Mouse (Mus musculus): Measurements from ENCODE around the gene B3gnt2.

Gene B3gnt2

GRCm38 (mm10) chr11:22815143-22815542 is 45.6 kb downstream of the B3gnt2 start:
- no peak for DNase-seq (ENCODE audit: low spot score in 2 of 2)

GRCm38 (mm10) chr11:22813921-22814704 is 46.6 kb downstream of the B3gnt2 start:
- no peak for DNase-seq (ENCODE audit: low spot score in 2 of 2)

- no peak for DNase-seq (ENCODE audit: low spot score in 2 of 2)
Measured at GRCm38 (mm10) chr11:22813427-22813826, 47.3 kb downstream of the B3gnt2 start.

- DNase-seq (ENCODE audit: low spot score in 2 of 2): no peak
Measured at GRCm38 (mm10) chr11:22811413-22811812, 49.3 kb downstream of the B3gnt2 start.

GRCm38 (mm10) chr11:22809465-22810096 is 51.2 kb downstream of the B3gnt2 start:
- DNase-seq (ENCODE audit: low spot score in 2 of 2): no peak

GRCm38 (mm10) chr11:22808040-22808439 is 52.7 kb downstream of the B3gnt2 start:
- DNase-seq (ENCODE audit: low spot score in 2 of 2): no peak

- DNase-seq (ENCODE audit: low spot score in 2 of 2): no peak
Measured at GRCm38 (mm10) chr11:22805171-22805570, 55.6 kb downstream of the B3gnt2 start.

GRCm38 (mm10) chr11:22799987-22800424 is 60.8 kb downstream of the B3gnt2 start:
- no peak for DNase-seq (ENCODE audit: low spot score in 2 of 2)

- DNase-seq (ENCODE audit: low spot score in 2 of 2): no peak
Measured at GRCm38 (mm10) chr11:22798916-22799315, 61.8 kb downstream of the B3gnt2 start.

GRCm38 (mm10) chr11:22794734-22795133 is 66.0 kb downstream of the B3gnt2 start:
- DNase-seq (ENCODE audit: low spot score in 2 of 2): no peak

- DNase-seq (ENCODE audit: low spot score in 2 of 2): no peak
Measured at GRCm38 (mm10) chr11:22793881-22794203, 66.9 kb downstream of the B3gnt2 start.

GRCm38 (mm10) chr11:22793176-22793880 is 67.4 kb downstream of the B3gnt2 start:
- no peak for DNase-seq (ENCODE audit: low spot score in 2 of 2)

- DNase-seq (ENCODE audit: low spot score in 2 of 2): no peak
Measured at GRCm38 (mm10) chr11:22792149-22792548, 68.6 kb downstream of the B3gnt2 start.

- DNase-seq (ENCODE audit: low spot score in 2 of 2): no peak
Measured at GRCm38 (mm10) chr11:22791726-22792125, 69.0 kb downstream of the B3gnt2 start.

GRCm38 (mm10) chr11:22787833-22788232 is 72.9 kb downstream of the B3gnt2 start:
- no peak for DNase-seq (ENCODE audit: low spot score in 2 of 2)

- DNase-seq (ENCODE audit: low spot score in 2 of 2): no peak
Measured at GRCm38 (mm10) chr11:22784477-22784876, 76.3 kb downstream of the B3gnt2 start.

GRCm38 (mm10) chr11:22782705-22783124 is 78.0 kb downstream of the B3gnt2 start:
- DNase-seq (ENCODE audit: low spot score in 2 of 2): no peak

GRCm38 (mm10) chr11:22781190-22781589 is 79.6 kb downstream of the B3gnt2 start:
- no peak for DNase-seq (ENCODE audit: low spot score in 2 of 2)

- no peak for DNase-seq (ENCODE audit: low spot score in 2 of 2)
Measured at GRCm38 (mm10) chr11:22780761-22781160, 80.0 kb downstream of the B3gnt2 start.

- no peak for DNase-seq (ENCODE audit: low spot score in 2 of 2)
Measured at GRCm38 (mm10) chr11:22779821-22780551, 80.8 kb downstream of the B3gnt2 start.

- DNase-seq (ENCODE audit: low spot score in 2 of 2): no peak
Measured at GRCm38 (mm10) chr11:22778596-22778995, 82.2 kb downstream of the B3gnt2 start.

GRCm38 (mm10) chr11:22777531-22777930 is 83.2 kb downstream of the B3gnt2 start:
- DNase-seq (ENCODE audit: low spot score in 2 of 2): no peak

Measured in right cerebral cortex, adult 2 months (tissue).